Mouse (Mus musculus) bone marrow macrophage, adult 2 months (primary cell): ENCODE results near the gene Plcg1.

Experiments
- CTCF ChIP-seq: IDR thresholded peaks from 2 replicates; pipeline ENCODE4 v1.5.1; 2012; ENCODE audit warnings: low read depth, mild to moderate bottlenecking, low read length, moderate library complexity
- POLR2A ChIP-seq: IDR thresholded peaks from 2 replicates; pipeline ENCODE4 v1.6.1; 2012; ENCODE audit warnings: mild to moderate bottlenecking, low read depth, low read length, borderline replicate concordance

DNA sequence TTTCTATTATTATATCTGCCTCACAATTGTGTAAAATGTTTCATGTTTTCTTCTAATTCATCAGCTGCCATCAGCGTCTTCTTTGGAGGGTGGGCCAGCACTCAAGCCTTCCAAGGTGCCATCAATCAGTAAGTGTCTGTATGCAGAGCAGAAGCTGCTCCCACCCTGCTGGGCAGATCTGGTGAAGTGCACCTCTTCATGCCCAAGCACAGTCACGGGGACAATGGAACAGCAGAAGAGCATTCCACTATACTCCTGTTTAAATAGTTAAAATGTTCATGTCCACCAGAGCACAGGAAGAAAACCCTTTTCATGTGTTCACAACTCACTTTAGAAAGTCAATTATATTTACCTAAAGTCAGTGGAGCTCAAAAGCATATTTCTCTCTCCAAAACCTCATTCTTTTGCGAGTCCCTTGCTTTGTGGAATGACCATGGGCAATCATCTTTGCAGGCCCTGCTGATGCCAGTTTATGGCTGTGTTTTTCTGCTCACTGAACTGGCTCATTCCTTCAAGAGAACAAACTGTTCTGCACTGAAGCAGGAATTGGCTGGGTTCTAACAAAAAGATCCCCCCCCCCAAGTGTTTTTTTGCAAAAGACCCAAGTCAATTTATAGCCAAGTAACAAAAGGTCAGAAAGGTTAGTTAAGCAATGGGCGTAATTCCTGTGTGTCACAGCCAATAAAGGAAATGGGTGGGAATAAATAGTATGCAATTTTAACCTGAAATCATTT lies 73.9 kb downstream of the Plcg1 start:
- no peak for TF ChIP-seq POLR2A
- TF ChIP-seq CTCF, result no peak
